Mouse (Mus musculus) forelimb bud, embryonic 11.5 days (tissue): ENCODE measurements around the gene Nes.

Source experiments
- DNase-seq: peaks from one replicate; pipeline ENCODE4 v3.0.0-alpha.2; 2012; ENCODE audit warnings: low read depth, low spot score

Gene Nes

DNA sequence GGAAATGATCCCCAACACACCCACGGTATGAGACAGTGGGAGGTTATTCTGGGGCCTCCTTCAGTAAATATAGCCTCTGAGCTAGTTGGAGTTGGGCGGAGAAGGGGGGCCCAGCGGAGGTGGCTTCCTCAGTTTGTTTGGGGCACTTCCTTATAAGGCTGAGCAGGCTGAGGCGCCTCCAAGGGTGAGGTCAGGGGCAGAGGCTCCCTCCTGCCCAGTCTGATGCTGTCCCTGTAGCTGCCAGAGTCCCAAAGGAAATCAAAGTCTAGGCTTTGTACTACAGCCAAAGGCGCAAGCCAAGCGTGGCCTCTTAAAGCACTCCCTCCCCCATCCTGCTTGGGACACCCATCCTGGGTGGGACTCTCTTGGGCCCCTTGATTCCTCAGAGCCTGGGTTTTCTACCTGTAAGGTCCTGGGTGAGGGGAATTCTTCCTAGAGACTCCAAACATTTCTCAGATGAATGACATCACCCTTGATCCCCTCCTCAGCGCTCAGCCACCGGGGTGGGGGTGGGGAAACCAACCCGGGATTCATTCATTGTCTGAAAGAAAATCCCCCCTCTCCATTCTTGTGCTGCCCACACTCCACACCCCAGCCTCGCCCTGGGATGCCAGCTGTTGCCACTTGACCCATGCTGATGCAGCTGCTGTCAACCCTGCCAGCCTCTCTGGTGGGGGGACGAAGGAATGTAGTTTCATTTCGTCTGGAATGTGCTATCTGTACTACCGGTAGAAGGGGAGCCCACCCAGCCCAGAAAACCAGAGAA, 12.1 kb downstream of the Nes start:
- peak; percentile 53 for DNase-seq

DNA sequence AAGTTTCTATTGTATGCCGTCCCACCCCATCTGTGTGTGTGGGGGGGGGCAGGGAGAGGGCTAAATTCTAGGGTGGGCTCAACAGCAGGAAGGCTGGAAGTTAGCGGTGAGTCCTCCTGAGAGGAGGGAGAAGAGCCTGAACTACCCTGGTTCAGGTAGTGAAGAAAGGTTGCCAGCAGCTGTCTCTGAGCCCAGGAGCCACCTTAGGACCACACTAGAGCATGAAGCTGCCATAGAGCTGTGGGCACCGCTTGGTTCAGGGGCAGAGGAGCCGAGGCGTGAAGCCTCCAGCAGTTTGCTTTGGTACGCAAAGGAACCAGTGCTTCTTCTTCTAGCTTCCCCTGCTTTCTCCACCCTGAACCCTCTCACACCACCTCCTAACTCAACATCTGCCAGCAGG, 12.7 kb downstream of the Nes start:
- DNase-seq = no peak

DNA sequence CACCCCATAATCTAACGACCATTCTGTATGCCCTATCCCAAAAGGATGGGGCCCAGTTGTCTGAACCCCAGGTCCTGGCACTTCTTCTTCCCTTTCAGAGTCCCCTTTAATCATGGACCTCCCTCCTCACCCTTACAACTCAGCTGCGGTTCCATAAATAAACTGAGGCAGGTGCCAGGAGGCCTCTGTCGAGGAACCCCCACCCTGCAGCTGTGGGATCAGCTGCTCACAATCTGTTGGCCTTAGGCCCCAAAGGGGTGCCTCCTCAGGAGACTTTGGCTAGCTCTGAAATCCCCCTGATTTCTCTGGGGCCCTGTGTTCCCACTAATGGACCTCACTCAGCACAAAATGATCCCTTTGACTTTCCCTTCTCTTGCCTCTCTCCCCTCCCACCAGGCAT, 13.2 kb downstream of the Nes start:
- DNase-seq = no peak

DNA sequence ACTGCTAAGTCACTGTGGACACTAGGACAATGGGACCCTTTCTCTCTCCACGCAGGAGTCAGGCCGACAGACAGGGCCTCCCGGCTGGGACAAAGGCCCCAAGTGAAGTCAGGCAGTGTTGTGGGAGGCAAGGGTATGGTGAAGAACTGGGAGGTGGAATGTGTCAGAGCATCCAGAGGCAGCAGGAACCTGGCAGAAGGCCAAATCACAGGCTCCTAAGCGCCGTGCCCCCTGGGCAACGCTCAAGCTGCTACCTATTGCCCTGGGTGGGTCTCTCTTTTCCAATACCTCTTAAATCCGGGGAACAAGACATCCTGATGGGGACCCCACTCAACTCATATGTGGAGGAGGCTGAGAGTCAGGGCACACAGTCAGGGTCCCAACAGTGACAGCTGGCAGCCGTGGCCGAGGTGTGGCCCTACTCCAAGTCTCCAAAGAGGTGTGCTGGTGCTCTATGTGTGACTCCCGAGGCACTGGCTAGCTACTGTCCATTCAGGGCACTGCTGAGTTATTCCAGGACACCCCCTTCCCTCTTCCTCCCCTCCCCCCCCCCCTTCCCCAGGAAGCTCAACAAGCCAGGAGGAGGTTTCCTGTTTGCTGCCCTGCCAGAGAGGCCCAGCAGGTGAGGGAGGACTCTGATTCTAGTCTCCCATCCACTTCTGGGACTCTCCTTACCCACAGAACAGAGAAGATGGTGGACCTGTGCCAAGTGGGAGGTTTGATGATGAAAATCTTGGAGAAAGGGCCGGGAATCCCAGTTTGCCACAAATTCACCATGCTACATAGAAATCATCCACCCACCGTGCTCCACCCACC, 14.8 kb downstream of the Nes start:
- DNase-seq = no peak

DNA sequence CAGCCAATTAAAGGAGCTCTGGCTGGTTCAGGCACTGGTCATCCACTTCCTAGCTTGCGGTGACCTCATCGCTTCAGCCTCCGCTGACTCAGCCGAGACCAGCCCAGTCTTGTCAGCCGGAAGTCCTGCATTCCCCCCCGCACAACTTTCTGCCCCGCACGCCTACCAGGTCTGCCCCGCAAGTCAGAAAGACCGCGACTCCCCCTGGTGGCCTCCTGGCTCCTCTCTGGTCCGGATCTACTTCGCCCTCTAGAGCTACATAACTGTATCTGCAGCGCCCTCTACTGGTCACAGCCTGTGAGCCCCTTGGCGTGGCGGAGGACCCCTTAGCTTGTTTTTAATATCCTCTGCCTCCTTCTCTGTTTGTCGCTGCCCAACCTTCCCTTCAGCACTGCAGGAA, 16.0 kb downstream of the Nes start:
- DNase-seq = peak; percentile 98

DNA sequence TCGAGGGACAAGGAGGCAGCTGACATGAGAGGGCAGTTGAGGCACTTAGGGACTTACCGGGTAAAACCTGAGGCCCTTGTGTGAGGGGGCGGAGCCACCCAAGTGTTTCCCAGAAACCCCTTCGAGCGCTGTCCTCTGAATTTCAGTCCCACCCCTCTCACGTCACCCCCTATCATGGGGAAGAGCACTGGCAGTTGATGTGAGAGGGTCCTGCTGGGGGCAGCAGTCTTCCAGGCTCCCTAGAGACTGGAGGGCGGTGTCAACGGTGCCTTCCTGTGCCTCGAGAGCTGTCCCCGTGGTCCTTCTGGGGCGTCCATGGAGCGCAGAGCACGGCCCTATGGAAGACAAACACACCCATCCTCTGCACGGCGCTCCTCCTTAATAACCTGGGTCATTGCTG, 16.8 kb downstream of the Nes start:
- peak; percentile 70 for DNase-seq

DNA sequence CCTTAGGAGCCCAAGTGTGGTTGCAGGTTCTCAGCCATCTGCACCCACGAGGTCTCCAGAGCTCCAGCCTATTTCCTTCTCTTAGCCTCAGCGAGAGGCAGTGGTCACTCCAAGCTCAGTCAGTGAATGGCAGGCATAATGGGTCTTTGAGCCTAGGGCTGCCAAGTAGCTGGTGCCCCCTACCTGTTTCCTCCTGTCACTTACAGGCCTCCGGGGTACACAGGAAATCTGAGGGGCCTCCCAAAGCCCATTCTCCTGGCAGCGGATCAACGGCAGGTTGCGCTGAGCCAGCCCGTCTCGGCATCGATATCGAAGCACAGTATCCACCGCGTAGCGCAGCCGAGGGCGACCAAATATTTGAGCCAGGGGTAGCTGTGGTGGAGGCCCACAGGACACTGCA, 17.2 kb downstream of the Nes start:
- DNase-seq = no peak

DNA sequence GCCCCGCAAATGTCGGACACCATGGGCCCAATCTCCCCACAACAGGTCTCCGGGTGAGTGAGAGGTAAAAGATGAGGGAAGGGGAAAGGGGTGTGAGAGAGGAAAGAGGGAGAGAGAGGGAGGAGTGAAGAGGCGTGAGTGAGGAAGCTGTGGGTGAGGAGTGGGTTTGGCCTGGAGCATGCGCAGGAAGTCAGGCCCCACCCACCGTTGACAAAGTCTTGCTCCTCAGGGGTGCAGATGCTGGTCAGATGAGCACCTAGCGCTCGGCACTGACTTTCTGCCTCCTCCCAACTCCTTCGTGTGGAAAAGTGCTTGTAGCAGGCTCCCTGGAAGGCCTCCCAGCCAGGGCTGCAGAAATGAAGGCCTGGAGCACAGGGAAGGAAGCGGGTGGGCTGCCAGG, 19.1 kb downstream of the Nes start:
- no peak for DNase-seq

DNA sequence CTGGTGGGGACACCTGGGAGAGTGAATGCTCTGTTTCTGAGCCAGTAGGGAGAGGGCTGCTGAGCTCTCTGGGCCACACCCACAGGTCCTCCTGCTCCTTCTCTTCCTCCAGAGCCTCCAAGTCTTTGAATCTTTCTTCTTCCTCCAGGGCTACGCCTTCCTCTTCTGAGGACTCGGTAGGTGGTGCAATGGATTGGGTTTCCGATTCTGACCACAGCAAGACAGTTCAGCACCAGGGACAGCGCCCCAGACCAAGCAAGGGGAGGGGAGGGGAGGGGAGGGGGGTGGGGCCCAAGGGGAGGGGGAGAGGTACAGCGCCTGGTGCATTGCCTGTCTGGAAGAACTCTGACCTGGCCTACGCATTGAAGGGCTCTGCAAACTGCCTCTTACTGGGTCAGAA, 22.6 kb downstream of the Nes start:
- peak; percentile 74 for DNase-seq

DNA sequence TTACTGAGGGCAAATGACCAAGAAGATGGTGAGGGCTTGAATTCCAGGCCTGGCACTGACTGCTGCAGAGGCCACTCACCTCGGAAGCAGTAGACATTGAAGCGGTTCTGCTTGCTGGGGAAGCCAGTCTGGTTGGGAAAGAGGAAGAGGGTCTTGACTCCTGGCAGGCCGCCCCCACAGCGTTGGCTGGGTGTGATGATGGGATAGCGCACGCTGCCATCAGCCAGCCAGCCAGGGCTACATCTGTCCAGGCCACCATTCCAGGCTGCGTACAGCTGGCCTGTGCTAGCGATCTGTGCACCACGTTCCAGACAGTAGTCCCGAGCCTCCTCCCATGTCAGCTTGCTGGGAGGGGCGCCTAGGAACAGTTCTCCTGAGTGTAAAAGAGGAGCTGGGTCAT, 24.5 kb downstream of the Nes start:
- DNase-seq = no peak

DNA sequence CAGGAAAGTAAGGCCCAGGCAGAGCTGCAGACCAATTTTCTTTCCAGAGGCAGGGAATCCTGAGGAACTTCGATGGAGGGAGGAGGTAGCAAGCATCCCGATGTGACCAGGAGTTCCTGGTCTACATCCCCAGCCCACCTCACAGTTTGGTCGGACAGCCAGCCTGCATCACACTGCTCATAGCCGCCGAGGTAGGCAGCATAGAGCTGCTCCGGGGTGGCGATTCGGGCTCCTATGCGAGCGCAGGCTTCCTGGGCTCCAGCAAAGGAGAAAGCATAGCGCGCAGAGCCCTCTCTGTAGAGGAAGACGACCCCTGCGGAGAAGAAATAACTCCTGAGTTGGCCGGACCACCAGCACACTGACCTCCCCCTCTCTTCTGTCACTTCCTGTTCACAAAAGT, 25.5 kb downstream of the Nes start:
- no peak for DNase-seq

DNA sequence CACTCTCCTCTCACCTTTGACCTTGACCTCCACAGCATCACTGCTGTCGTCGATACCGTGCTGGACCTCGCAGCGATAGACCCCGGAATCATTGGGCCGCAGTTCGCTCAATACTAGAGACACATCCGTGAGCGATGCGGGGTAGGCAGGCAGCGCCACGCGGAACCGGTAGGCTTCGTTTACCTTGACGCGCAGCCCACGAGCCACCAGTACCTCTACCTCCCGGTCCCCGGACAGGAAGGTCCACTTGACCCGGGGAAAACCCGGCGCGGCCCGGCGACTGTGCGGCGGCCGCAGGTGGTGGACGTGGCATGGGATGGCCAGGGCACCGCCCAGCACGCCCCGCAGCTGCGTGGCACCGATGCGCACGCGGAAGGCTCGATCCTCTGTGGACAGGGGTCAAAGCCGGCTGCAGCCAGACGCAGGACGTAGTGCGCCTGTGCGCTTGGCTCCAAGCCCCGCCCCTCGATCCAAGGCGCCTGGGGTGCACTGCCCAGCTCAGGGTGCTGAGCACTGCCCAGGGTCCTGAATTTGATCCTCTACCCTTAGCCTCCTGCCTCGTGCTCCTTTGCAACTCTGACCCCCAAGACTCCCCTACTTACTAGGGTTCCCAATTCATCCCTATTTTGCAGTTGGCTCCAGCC, 26.2 kb downstream of the Nes start:
- no peak for DNase-seq

DNA sequence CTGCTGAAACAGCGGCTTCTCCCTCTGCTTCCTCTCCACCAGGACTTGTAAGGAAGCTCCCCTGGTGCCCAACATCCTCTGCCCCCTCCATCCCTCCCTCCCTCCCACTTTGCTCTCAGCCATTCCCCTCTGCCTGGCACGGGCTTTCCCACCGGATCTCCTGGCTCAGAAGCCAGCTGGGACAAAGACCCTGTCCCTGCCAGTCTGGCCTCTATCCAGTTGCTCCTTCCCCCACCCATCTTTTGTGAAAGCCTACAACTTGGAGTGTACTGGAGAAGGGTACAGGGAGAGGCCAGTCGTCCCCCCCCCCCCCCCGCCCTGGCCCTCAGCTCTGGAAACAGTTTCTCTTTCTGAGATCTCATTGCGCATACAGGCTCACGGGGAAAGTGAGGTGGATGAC, 27.9 kb downstream of the Nes start:
- DNase-seq = no peak

DNA sequence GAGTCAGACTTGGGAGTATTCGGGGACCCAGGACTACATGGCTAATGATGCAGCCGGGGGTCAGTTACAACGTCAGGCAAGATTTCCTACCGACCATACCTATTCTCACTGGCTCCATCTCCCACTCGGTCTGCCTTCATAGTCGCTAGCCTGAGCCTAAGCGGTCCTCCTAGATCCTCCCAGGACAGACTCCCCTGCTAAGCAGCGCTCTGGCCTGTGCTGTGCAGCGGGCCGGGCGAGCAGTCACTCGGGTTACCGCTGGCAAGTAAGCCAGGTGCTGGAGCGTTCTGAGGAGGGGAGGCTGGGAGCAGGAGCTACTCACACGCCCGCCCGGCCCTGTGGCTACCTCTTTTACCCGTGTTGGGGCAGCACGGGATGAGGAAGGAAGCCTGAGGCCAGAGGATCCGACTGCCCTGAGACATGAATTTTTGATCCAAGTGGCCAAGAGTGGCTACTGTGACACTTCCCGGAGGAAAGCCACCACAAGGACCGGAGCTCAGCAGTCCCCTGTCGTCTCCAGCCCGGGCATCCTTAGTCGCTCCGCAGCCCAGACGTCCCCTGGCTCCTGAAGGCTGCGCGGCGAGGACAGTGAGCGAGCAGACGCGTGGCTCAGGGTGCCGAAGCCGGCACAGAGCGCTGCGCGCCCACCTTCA, 28.5 kb downstream of the Nes start:
- DNase-seq = no peak

DNA sequence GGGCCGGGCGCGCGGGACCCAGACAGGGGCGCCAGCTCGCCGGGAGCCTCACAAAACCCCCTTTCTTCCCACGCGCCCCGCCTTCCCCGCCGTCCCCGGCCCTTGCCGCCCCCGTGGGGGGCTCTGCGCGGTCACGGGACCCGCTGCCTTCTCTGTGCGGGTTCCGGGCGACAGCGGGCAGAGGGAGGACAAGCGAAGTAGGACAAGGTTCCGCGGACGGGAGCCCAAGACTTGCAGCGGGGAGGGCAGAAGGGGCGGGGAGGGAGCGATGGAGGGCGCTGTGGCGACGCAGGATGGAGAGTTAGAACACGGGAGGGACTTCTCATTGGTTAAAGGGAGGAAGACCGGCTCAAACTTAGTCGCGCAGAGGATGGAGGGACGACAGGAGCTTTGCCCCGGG, 29.3 kb downstream of the Nes start, which contains the start of gene Bcan:
Gene Bcan, minus strand, starts transcription at position 50 of the 400 bp plus-strand sequence.
- no peak for DNase-seq

DNA sequence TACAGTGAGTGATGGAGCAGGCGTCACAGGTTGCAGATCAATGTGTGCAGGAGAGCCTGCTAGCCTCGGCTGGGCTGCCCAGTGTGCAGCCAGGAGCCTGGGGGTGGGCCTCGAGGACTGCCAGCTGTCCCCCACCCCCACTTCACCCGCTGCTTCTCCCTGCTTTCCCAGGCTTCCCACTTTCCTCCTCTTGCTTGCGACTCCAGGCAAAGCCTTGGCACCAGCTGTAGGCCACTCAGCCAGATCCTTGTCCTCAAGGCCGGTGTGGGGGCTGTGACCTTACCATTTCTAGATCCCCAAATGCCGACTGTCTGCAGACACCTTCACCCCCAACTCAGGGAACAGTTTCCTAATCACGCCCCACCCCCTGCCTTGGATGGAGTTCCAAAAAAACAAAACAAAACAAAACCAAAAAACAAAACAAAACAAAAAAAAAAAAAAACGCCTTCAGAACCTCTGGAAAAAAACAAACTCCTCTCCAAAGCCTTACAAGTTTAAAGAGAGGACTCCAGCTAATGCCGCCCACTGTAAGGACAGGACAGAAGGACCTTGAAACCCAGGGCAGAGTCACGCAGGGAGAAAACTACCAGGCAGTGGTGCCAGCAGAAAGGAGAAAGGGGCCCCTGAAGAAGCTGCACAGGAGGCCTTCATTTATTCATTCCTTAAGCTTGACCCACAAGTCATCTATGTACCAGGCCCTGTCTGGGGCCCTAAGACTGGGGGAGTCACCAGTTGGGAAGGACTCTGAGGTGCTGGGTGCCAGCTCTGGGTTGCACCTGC, 30.1 kb downstream of the Nes start:
- DNase-seq = no peak

DNA sequence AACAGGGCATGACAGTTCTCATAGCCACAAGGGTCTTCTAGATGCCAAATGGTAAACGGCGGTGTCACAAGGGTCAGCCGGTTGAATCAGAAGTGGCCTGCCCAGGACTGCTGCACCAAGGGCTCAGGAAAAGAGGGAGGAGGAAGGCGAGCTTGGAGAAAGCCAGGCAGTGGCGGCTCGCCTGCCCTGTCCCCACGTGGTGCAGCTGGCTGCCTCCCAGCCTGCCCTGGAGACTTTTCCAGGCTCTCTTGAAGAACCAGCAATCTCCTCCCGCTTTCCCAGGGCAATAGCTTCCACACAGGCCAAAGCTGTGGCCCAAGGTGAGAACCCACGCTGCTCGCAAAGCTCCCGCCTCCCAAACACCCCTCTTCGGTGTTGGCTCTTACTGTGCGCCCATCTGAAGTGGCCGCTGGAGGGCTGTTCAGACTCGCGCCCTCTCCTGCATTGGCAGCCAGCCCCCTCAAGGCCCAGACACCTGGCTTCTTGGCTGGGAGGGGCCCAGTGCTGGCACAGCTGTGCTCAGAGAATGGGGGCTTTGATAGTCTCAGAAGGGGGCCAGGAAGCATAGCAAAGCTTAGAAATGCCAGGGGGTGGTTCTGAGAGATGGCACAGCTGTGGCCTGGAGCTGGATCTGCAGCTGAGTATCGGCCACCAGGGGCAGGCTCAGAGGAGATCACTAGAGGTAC, 31.6 kb downstream of the Nes start:
- DNase-seq = no peak

DNA sequence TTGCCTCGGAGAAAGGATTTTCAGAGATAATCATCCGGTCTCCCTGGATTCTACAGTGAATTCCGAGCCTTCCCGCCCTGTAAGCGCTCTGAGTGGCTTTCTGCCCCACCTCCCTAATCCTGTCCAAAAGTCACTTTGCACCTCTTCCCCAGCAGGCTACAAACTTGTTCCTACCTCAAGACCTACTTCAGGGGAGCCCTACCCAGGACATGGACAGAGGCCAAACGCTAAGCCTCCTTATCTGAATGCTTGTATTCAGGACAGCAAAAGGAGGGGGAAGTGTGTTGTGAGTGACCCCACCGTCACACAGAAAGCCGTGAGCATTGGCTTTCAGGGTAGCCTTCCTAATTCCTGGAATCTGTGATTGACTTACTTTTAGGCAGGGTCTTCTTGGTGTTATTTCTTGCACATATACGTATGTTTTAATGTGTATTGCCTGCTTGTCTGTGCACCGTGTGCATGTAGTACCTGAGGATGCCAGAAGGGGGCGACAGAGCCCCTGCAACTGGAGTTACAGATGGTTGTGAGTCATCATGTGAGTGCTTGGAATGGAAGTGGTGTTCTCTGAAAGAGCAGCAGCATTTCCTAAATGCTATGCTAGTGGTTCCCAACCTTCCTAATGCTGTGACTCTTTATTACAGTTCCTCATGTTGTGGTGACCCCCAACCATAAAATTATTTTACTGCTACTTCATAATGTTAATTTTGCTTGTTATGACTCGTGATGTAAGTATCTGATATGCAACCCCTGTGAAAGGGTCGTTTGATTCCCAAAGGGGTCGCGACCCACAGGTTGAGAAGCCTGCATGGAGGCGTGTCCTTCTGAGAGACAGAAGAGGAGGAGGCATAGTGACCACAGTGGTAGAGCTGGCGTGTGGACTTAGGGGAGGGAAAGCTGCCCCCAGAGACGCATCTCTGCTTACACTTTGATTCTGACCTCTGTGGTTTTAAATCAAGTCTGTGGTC, 35.2 kb downstream of the Nes start:
- no peak for DNase-seq

DNA sequence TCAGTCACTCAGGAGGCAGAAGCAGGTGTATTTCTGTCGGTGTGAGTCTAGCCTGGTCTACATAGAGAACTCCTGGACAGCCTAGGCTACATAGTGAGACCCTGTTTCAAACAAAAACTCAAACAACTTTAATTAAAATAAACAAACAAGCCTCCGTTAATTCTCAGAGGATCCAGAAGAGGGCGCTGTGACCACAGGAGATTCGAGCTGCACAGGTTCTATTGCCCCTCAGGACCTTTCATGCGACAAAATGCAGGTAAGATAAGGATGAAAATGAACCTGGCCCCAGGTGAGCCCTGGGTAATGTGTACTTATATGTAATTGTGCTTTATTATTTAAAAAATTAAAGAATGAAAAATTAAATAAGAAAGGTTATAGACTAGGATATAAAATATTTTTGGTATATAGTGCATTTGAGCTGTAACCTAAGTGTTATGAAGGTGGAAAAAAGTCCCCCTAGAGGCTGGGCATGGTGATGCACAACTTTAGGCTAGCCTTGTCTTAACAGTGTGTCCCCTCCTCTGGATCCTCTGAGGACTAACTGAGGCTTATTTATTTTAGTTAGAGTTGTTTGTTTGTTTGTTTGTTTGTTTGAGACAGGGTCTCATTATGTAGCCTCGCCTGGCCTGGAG, 39.9 kb downstream of the Nes start:
- DNase-seq = no peak
